Comparison of ENCODE assay signal across 7 mouse cellular contexts in the genomic region with DNA sequence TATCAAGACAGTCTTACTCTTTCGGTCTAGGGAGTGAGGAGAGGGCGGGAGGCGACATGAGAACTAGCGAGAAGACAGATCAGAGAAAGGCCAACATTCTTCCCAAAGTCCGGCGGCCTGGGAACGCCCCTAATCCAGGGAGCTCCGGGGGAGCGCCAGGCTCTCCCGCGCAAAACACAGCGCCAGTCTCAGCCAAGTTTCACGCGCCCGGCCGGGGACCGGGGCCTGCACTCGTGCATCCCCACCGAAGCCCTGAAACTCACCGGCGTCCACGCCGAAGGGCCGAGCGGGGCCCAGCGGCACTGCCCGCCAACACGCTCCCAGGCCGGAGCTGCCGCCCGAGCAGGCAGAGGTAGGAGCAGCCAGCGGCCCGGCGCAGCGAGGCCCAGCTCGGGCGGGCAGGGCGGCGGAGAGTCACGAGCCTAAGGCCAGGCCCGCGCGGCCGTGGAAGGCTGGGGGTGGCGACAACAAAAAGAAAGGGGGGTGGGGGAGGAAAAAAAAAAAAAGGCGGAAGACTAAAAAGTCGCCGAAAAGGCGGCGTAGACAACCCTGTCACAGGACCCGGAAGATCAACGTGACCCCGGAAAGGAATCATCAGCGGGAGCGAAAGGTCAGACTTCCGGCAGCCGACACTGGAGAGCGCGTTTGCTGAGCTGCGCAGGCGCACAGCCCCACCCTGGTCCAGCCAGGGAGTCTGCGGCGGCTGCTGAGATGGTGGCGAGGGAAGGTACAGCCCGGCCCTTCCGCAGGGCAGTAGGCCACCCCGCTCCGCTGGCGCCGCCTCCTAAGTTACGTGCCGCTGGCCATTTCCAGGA. TPM values are rescaled to one million over a fixed set of nuclear protein-coding genes. Genes with fewer than 3 reads are reported as not detected.
DNase-seq lines count a peak whose midpoint lies in the region; ATAC-seq and TF ChIP-seq lines count a peak whose summit lies in the region.

A gene (minus strand): TSS at position 555 of the 815 bp plus-strand sequence.

- peak; percentile 9; the same call in 1 of the 2 replicates for TF ChIP-seq CTCF in intestine, postnatal 0 days (IDR thresholded peaks at IDR 0.05; ENCODE audit: low read depth)
- TF ChIP-seq CTCF in small intestine, adult 2 months (IDR thresholded peaks at IDR 0.05; ENCODE audit: extremely low read depth, insufficient read length, insufficient replicate concordance, low read depth, low read length) = no peak

- no peaks in the 10 kb centered on the region for H3K9me3 ChIP-seq in embryonic facial prominence, embryonic 10.5 days
- H3K9me3 ChIP-seq in intestine, postnatal 0 days (ENCODE audit: control insufficient read depth) = no peaks in the 10 kb centered on the region
- no peaks in the 10 kb centered on the region for H3K9me3 ChIP-seq in midbrain, embryonic 12.5 days

- peak within 1 kb of the TSS; percentile 92 for H3K9ac ChIP-seq in intestine, postnatal 0 days (ENCODE audit: low read depth, low read length)
- peak within 1 kb of the TSS; percentile 96 for H3K9ac ChIP-seq in midbrain, embryonic 12.5 days (replicated peaks)

- under 1% methylated on average over 71 of the region's 72 CpGs for WGBS in embryonic facial prominence, embryonic 10.5 days
- WGBS in intestine, postnatal 0 days = under 1% methylated on average over 69 of the region's 72 CpGs
- WGBS in midbrain, embryonic 12.5 days = under 1% methylated on average over 72 of the region's 72 CpGs
- WGBS in small intestine, adult 2 months = under 1% methylated on average over 71 of the region's 72 CpGs

- ATAC-seq in intestine, postnatal 0 days = peak; percentile 99
- ATAC-seq in midbrain, embryonic 12.5 days (ENCODE audit: low FRiP score, low read depth) = peak; percentile 99

- H3K4me2 ChIP-seq in intestine, postnatal 0 days (replicated peaks; ENCODE audit: low read depth) = peak within 1 kb of the TSS; percentile 59
- peak within 1 kb of the TSS; percentile 65 for H3K4me2 ChIP-seq in midbrain, embryonic 12.5 days (replicated peaks)

- H3K4me1 ChIP-seq in embryonic facial prominence, embryonic 10.5 days = peaks cover 21% of the 10 kb centered on the region
- H3K4me1 ChIP-seq in intestine, postnatal 0 days (replicated peaks; ENCODE audit: control insufficient read depth, insufficient read depth, low read length) = no peaks in the 10 kb centered on the region; the same call in 1 of the 2 replicates
- peaks cover 10% of the 10 kb centered on the region; the same call in 1 of the 2 replicates for H3K4me1 ChIP-seq in midbrain, embryonic 12.5 days
- H3K4me1 ChIP-seq in small intestine, adult 2 months (ENCODE audit: control insufficient read depth, insufficient read depth, insufficient read length, low read length) = peaks cover 6% of the 10 kb centered on the region; the same call in 1 of the 2 replicates

- peak within 1 kb of the TSS; percentile 98 for H3K27ac ChIP-seq in embryonic facial prominence, embryonic 10.5 days (replicated peaks)
- H3K27ac ChIP-seq in intestine, postnatal 0 days (ENCODE audit: low read depth, low read length) = peak within 1 kb of the TSS; percentile 98
- peak within 1 kb of the TSS; percentile 95 for H3K27ac ChIP-seq in midbrain, embryonic 12.5 days (replicated peaks)
- H3K27ac ChIP-seq in small intestine, adult 2 months (ENCODE audit: insufficient read depth, low read depth, low read length) = peak within 1 kb of the TSS; percentile 97

- peak; percentile 95 for DNase-seq in adrenal gland, postnatal 10 days
- peak; percentile 96 for DNase-seq in embryonic facial prominence, embryonic 10.5 days (ENCODE audit: low spot score)
- peak; percentile 55 for DNase-seq in gonadal fat pad, adult 2 months (ENCODE audit: low read depth)
- DNase-seq in left cerebral cortex, postnatal 4 days = peak; percentile 93

- intact Hi-C loops in left cerebral cortex, postnatal 4 days (cut with DNase I) = loop anchor here (10.0 kb wide), 1 partner anchor 113 kb away; no protein-coding TSS in a partner anchor

- peaks cover 7% of the 10 kb centered on the region; the same call in 1 of the 2 replicates for H3K36me3 ChIP-seq in embryonic facial prominence, embryonic 10.5 days (replicated peaks)
- H3K36me3 ChIP-seq in intestine, postnatal 0 days (ENCODE audit: control insufficient read depth, insufficient read depth) = no peaks in the 10 kb centered on the region
- no peaks in the 10 kb centered on the region for H3K36me3 ChIP-seq in midbrain, embryonic 12.5 days
- 0 out of 2 replicates have a peak, but pooled peaks cover 2% of the 10 kb centered on the region for H3K36me3 ChIP-seq in small intestine, adult 2 months (ENCODE audit: control insufficient read depth, insufficient read depth, low read length)

- peak; percentile 60; the same call in 1 of the 2 replicates for TF ChIP-seq POLR2A in small intestine, adult 2 months (IDR thresholded peaks at IDR 0.05; ENCODE audit: low read depth, low read length)

- H3K27me3 ChIP-seq in embryonic facial prominence, embryonic 10.5 days (replicated peaks; ENCODE audit: low read depth, poor library complexity, severe bottlenecking) = no peaks in the 10 kb centered on the region
- H3K27me3 ChIP-seq in intestine, postnatal 0 days (replicated peaks; ENCODE audit: control insufficient read depth, insufficient read depth, low read length) = no peaks in the 10 kb centered on the region
- no peaks in the 10 kb centered on the region for H3K27me3 ChIP-seq in midbrain, embryonic 12.5 days
- H3K27me3 ChIP-seq in small intestine, adult 2 months (ENCODE audit: control insufficient read depth, insufficient read depth, low read length) = no peaks in the 10 kb centered on the region

- H3K4me3 ChIP-seq in embryonic facial prominence, embryonic 10.5 days = peak within 1 kb of the TSS; percentile 92
- H3K4me3 ChIP-seq in intestine, postnatal 0 days (ENCODE audit: low read depth, low read length) = peak within 1 kb of the TSS; percentile 78
- peak within 1 kb of the TSS; percentile 97 for H3K4me3 ChIP-seq in midbrain, embryonic 12.5 days
- peak within 1 kb of the TSS; percentile 100 for H3K4me3 ChIP-seq in small intestine, adult 2 months (ENCODE audit: low read depth, low read length)

RNA-seq across cellular contexts. Expression of the gene that starts here (rescaled TPM):
- total RNA-seq in adrenal gland, postnatal 10 days (2021) = 10 to 100 TPM; 35.0 to 47.0 TPM
- polyA plus RNA-seq in embryonic facial prominence, embryonic 10.5 days (2016; fragmentation: Nextera tagmentation; extraction: Ambion mirVana) = 70.9 and 71.3 TPM in 2 replicates
- 18.2 and 18.8 TPM in 2 replicates for polyA plus RNA-seq in gonadal fat pad, adult 2 months (2012; rRNA removed)
- 39.3 and 40.3 TPM in 2 replicates for polyA plus RNA-seq in intestine, postnatal 0 days (2015; fragmentation: Nextera tagmentation; extraction: Ambion mirVana)
- total RNA-seq in left cerebral cortex, postnatal 4 days (2021) = 10 to 100 TPM; 36.5 to 41.0 TPM
- polyA plus RNA-seq in midbrain, embryonic 12.5 days (2016; fragmentation: Nextera tagmentation; extraction: Ambion mirVana) = 59.9 and 61.9 TPM in 2 replicates
- 4.3 and 9.6 TPM in 2 replicates for polyA plus RNA-seq in small intestine, adult 2 months (2012; rRNA removed)

Comparison
In these comparisons a context has a peak if more than half of its experiments do, and no peak if none do; other contexts are left out.
1. Peak in every context shown above with its lines: DNase-seq, ATAC-seq, H3K4me3 ChIP-seq and H3K27ac ChIP-seq.